ENCODE assay signal across 23 mouse cellular contexts in genomic region chr7:45164833-45165232, GRCm38 (mm10). TPM values are rescaled to one million over a fixed set of nuclear protein-coding genes. Genes with fewer than 3 reads are reported as not detected.
A peak's percentile ranks its signal among the peaks of the same experiment; 100 is the strongest.
DNase-seq lines count a peak whose midpoint lies in the region; ATAC-seq and TF ChIP-seq lines count a peak whose summit lies in the region.
"Had no signal": no experiment of that assay in that cellular context is flagged by ENCODE, and none has a peak within 500 bp of the region (broad histone marks: within the 10 kb centered on the region; RNA-seq: fewer than 3 reads in every experiment).

No protein-coding gene starts in this region.

- no peak for ATAC-seq in forebrain, embryonic 14.5 days
- no peak for ATAC-seq in intestine, embryonic 16.5 days
- ATAC-seq: midbrain, embryonic 13.5 days had no signal

- H3K9me3 ChIP-seq in forebrain, embryonic 14.5 days (replicated peaks; ENCODE audit: control insufficient read depth, low read length): no peaks in the 10 kb centered on the region
- peaks cover 10% of the 10 kb centered on the region for H3K9me3 ChIP-seq in intestine, embryonic 16.5 days (ENCODE audit: control insufficient read depth, low read length)
- H3K9me3 ChIP-seq: neural tube, embryonic 15.5 days had no signal

- no peak for DNase-seq in layer of hippocampus, adult 2 months (ENCODE audit: low spot score in 2 of 2)
- no peak for DNase-seq in layer of hippocampus, postnatal 25 days (ENCODE audit: extremely low spot score in 1 of 2, low spot score in 1 of 2)
- peak; percentile 79 for DNase-seq in brain, adult 2 months (ENCODE audit: low read depth, low spot score)
- peak; percentile 85 for DNase-seq in cerebellum, adult 9-11 months
- DNase-seq in forebrain, embryonic 14.5 days (ENCODE audit: low spot score): no peak
- no peak for DNase-seq in kidney, adult 8-10 months
- DNase-seq: kidney, adult 2 months; kidney, postnatal 25 days; layer of hippocampus, adult 9-11 months; lung, embryonic 14.5 days; lung, postnatal 4 days had no signal

- TF ChIP-seq CTCF in layer of hippocampus, adult 2 months (conservative IDR thresholded peaks at IDR 0.05): no peak

- peak overlapping the region; percentile 94 for H3K27ac ChIP-seq in layer of hippocampus, adult 2 months
- H3K27ac ChIP-seq in forebrain, embryonic 14.5 days (ENCODE audit: low read depth, low read length): no peak overlapping the region
- no peak overlapping the region for H3K27ac ChIP-seq in intestine, embryonic 16.5 days (ENCODE audit: low read length)
- H3K27ac ChIP-seq: embryonic facial prominence, embryonic 12.5 days; limb, embryonic 10.5 days; midbrain, embryonic 13.5 days; neural tube, embryonic 15.5 days had no signal

- H3K4me1 ChIP-seq in forebrain, embryonic 14.5 days (ENCODE audit: control insufficient read depth, insufficient read depth, low read length): peaks cover 10% of the 10 kb centered on the region
- H3K4me1 ChIP-seq in intestine, embryonic 16.5 days (ENCODE audit: control insufficient read depth, insufficient read depth, low read length): peaks cover 7% of the 10 kb centered on the region

- no peaks in the 10 kb centered on the region for H3K36me3 ChIP-seq in forebrain, embryonic 14.5 days (ENCODE audit: control insufficient read depth, insufficient read depth, low read length)
- 0 out of 2 replicates have a peak, but pooled peaks cover 3% of the 10 kb centered on the region for H3K36me3 ChIP-seq in intestine, embryonic 16.5 days (ENCODE audit: control insufficient read depth, insufficient read depth, low read length)

- H3K9ac ChIP-seq in forebrain, embryonic 14.5 days (ENCODE audit: low read length): peak overlapping the region; percentile 65
- no peak overlapping the region for H3K9ac ChIP-seq in intestine, embryonic 16.5 days (ENCODE audit: low read depth, low read length)
- H3K9ac ChIP-seq: embryonic facial prominence, embryonic 12.5 days; midbrain, embryonic 13.5 days; neural tube, embryonic 15.5 days had no signal

- peak overlapping the region; percentile 62 for H3K4me3 ChIP-seq in layer of hippocampus, adult 2 months
- peak overlapping the region; percentile 45 for H3K4me3 ChIP-seq in forebrain, embryonic 14.5 days (ENCODE audit: low read depth, low read length)
- no peak overlapping the region for H3K4me3 ChIP-seq in intestine, embryonic 16.5 days (ENCODE audit: low read length)
- H3K4me3 ChIP-seq: myocyte had no signal

- WGBS in forebrain, embryonic 14.5 days: 60% methylated on average over 5 of the region's 5 CpGs
- WGBS in intestine, embryonic 16.5 days: 65% methylated on average over 5 of the region's 5 CpGs

- H3K4me2 ChIP-seq in forebrain, embryonic 14.5 days (ENCODE audit: low read length): peak overlapping the region; percentile 57
- H3K4me2 ChIP-seq in intestine, embryonic 16.5 days (ENCODE audit: low read depth, low read length): no peak overlapping the region

- peaks cover 63% of the 10 kb centered on the region for H3K27me3 ChIP-seq in forebrain, embryonic 14.5 days (replicated peaks; ENCODE audit: control insufficient read depth, insufficient read depth, low read length)
- peaks cover 65% of the 10 kb centered on the region for H3K27me3 ChIP-seq in intestine, embryonic 16.5 days (replicated peaks; ENCODE audit: control insufficient read depth, insufficient read depth, low read length)

RNA-seq across cellular contexts. Expression of gene Slc17a7, which starts 1.1 kb away (rescaled TPM):
- total RNA-seq in layer of hippocampus, adult 2 months (2021): 1,000 to 10,000 TPM; 1,342 to 1,423 TPM
- total RNA-seq in layer of hippocampus, postnatal 25 days (2021): 1,000 to 10,000 TPM; 1,494 to 1,551 TPM
- 14.6 and 15.9 TPM in 2 replicates for polyA plus RNA-seq in forebrain, embryonic 14.5 days (2014; fragmentation: Nextera tagmentation; extraction: Ambion mirVana)
- polyA plus RNA-seq in intestine, embryonic 16.5 days (2015; fragmentation: Nextera tagmentation; extraction: Ambion mirVana): 0.13 TPM in 1 of 2 replicates, not detected in the other
- total RNA-seq: hematopoietic stem cell, adult 5-6 weeks had no signal
- polyA plus RNA-seq: kidney, adult 2 months had no signal

RNA-seq across cellular contexts. Expression of gene Aldh16a1, which starts 10.4 kb away (rescaled TPM):
- total RNA-seq in layer of hippocampus, adult 2 months (2021): 10 to 100 TPM; 13.2 to 13.3 TPM
- 10 to 100 TPM; 10.9 to 13.6 TPM for total RNA-seq in layer of hippocampus, postnatal 25 days (2021)
- 24.4 and 26.8 TPM in 2 replicates for polyA plus RNA-seq in forebrain, embryonic 14.5 days (2014; fragmentation: Nextera tagmentation; extraction: Ambion mirVana)
- polyA plus RNA-seq in intestine, embryonic 16.5 days (2015; fragmentation: Nextera tagmentation; extraction: Ambion mirVana): 106 and 110 TPM in 2 replicates

RNA-seq across cellular contexts. Expression of gene Pih1d1, which starts 10.7 kb away (rescaled TPM):
- 10 to 100 TPM; 43.0 to 46.1 TPM for total RNA-seq in layer of hippocampus, adult 2 months (2021)
- total RNA-seq in layer of hippocampus, postnatal 25 days (2021): 10 to 100 TPM; 43.2 to 47.0 TPM
- 101 and 108 TPM in 2 replicates for polyA plus RNA-seq in forebrain, embryonic 14.5 days (2014; fragmentation: Nextera tagmentation; extraction: Ambion mirVana)
- polyA plus RNA-seq in intestine, embryonic 16.5 days (2015; fragmentation: Nextera tagmentation; extraction: Ambion mirVana): 90.9 and 96.5 TPM in 2 replicates

RNA-seq across cellular contexts. Expression of gene Gfy, which starts 14.5 kb away (rescaled TPM):
- under 1 TPM in 1 of 2 experiments, not detected in 1; 0.20 TPM for total RNA-seq in layer of hippocampus, adult 2 months (2021)
- under 1 TPM in 1 of 2 experiments, not detected in 1; 0.26 TPM for total RNA-seq in layer of hippocampus, postnatal 25 days (2021)
- not detected in 2 replicates for polyA plus RNA-seq in forebrain, embryonic 14.5 days (2014; fragmentation: Nextera tagmentation; extraction: Ambion mirVana)
- polyA plus RNA-seq in intestine, embryonic 16.5 days (2015; fragmentation: Nextera tagmentation; extraction: Ambion mirVana): not detected in 2 replicates
- total RNA-seq: ES-E14; hematopoietic stem cell, adult 5-6 weeks had no signal
- polyA plus RNA-seq: gonadal fat pad, adult 2 months; heart, embryonic 11.5 days; kidney, adult 2 months; limb, embryonic 10.5 days; liver, embryonic 11.5 days; lung, embryonic 14.5 days; midbrain, embryonic 13.5 days; neural tube, embryonic 15.5 days; small intestine, adult 2 months had no signal

RNA-seq across cellular contexts. Expression of gene Pth2, which starts 16.0 kb away (rescaled TPM):
- total RNA-seq in layer of hippocampus, adult 2 months (2021): not detected
- not detected for total RNA-seq in layer of hippocampus, postnatal 25 days (2021)
- not detected in 2 replicates for polyA plus RNA-seq in forebrain, embryonic 14.5 days (2014; fragmentation: Nextera tagmentation; extraction: Ambion mirVana)
- not detected in 2 replicates for polyA plus RNA-seq in intestine, embryonic 16.5 days (2015; fragmentation: Nextera tagmentation; extraction: Ambion mirVana)
- total RNA-seq: hematopoietic stem cell, adult 5-6 weeks had no signal
- polyA plus RNA-seq: embryonic facial prominence, embryonic 12.5 days; gonadal fat pad, adult 2 months; heart, embryonic 11.5 days; kidney, adult 2 months; limb, embryonic 10.5 days; liver, embryonic 11.5 days; lung, embryonic 14.5 days; myocyte; neural tube, embryonic 15.5 days; small intestine, adult 2 months had no signal

Comparison
In these comparisons a context has a peak if more than half of its experiments do, and no peak if none do; other contexts are left out.
1. DNase-seq: peak in brain, adult 2 months (single experiment) and cerebellum, adult 9-11 months (single experiment); none in layer of hippocampus, adult 2 months (0 of 2), layer of hippocampus, postnatal 25 days (0 of 2), forebrain, embryonic 14.5 days (single experiment) and kidney, adult 8-10 months (0 of 2).